Mouse (Mus musculus) gastrocnemius, postnatal 10 days (tissue): ENCODE measurements around the gene Alox12. TPM values are rescaled to one million over a fixed set of nuclear protein-coding genes. Genes with fewer than 3 reads are reported as not detected.

Experiments used
- DNase-seq: peaks from one replicate; pipeline ENCODE4 v3.0.0; 2021; ENCODE audit warnings: mixed read lengths
- microRNA-seq, 2 experiments: library from miRNA; unstranded; fragments of <30 nt; microRNA quantifications; one replicate each; pipeline ENCODE4 v1.2.0; 2021
- total RNA-seq, 2 experiments: library from RNA; stranded (reverse); gene quantifications; 2 replicates each; pipeline ENCODE4 v1.2.3; 2021

Gene Alox12
- total RNA-seq, 2 experiments from 2014 or later = 0.94 to 1.7 TPM

DNA sequence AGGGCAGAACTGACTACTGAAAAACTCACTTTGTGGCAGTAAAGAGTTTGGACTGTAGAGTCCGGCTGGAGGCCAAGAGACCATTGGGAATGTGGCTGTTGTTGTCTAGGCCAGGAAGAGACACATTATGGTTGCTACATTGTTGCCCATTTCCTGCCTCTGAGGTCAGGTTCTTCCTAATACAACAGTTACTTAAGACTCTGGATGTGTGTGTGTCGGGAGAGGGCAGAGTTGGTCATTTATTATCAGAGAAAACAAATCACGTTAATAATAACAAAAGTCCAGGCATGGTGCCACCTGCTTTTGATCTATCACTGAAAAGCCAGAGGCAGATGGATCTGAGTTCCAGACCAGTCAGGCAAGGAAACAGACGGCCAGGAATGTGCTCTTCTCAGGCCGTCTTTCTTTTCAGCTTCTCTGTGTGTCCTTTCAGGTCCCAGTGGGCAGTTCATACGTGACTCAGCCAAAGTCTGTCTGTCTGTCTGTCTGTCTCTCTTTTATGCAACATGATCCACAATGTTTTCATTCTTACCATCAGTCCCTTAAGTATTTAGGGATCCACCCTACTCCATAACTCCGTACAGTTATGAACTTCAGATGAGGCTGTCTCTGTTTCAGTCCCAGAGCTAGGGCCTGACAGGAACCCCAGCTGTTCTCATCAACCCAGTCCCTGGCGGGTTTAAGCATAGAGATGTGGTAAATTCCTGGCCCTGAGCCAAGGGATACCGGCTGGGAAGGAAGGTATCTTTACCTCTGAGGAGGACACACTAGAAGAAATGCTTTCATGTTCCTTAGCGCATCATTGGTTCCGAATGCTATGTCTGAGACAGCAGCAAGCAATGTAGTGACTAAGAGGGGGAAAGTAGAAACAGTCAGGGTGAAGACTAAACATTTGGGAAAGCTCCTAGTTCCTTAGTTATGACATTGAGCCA lies 61.5 kb downstream of the Alox12 start:
- no peak for DNase-seq

- DNase-seq = no peak
Observed at GRCm38 (mm10) chr11:70192157-70192556, 63.0 kb downstream of the Alox12 start.

Small RNA genes lying within 50 kb of the gene (microRNA-seq; reads per million reads assigned to microRNA genes)
- 749 to 2,934 reads per million in 2 experiments for gene Mir195a
- gene Mir497 = 0 reads per million in 2 experiments
- gene Mir497b = 0 reads per million in 2 experiments

Other genes starting within 250 kb of the Alox12 start
- gene Acadvl, start 239.9 kb downstream of the Alox12 start, total RNA-seq = 100 to 1,000 TPM; 217 to 254 TPM
- gene Dlg4, start 238.4 kb downstream of the Alox12 start, total RNA-seq = 10 to 100 TPM; 16.5 to 28.7 TPM
- under 1 TPM in 1 of 2 experiments, not detected in 1; 0.29 TPM for gene Asgr1, start 201.3 kb downstream of the Alox12 start, total RNA-seq
- gene Asgr2, start 162.7 kb downstream of the Alox12 start, total RNA-seq = under 1 TPM in 1 of 2 experiments, not detected in 1; 0.32 TPM
- 1 to 10 TPM; 3.2 to 4.0 TPM for gene Mgl2, start 125.0 kb downstream of the Alox12 start, total RNA-seq
- 1 to 10 TPM; 5.1 to 5.8 TPM for gene Clec10a, start 99.2 kb downstream of the Alox12 start, total RNA-seq
- gene Slc16a11, start 42.6 kb downstream of the Alox12 start, total RNA-seq = under 1 TPM in 1 of 2 experiments, not detected in 1; 0.63 TPM
- gene Slc16a13, start 34.3 kb downstream of the Alox12 start, total RNA-seq = 1 to 10 TPM; 1.1 to 3.7 TPM
- gene Bcl6b, start 25.6 kb downstream of the Alox12 start, total RNA-seq = 10 to 100 TPM; 12.6 to 21.5 TPM
- gene 0610010K14Rik, start 17.4 kb downstream of the Alox12 start, total RNA-seq = 10 to 100 TPM; 46.0 to 51.4 TPM
- 1 to 10 TPM; 2.8 to 3.8 TPM for gene Gm21988, start 15.5 kb downstream of the Alox12 start, total RNA-seq
- gene Rnasek, start 15.5 kb downstream of the Alox12 start, total RNA-seq = 10 to 100 TPM; 91.1 to 93.0 TPM
- gene Alox12e, start 67.3 kb upstream of the Alox12 start, total RNA-seq = not detected
- gene Alox15, start 96.7 kb upstream of the Alox12 start, total RNA-seq = under 1 TPM in 1 of 2 experiments, not detected in 1; 0.52 TPM
- 10 to 100 TPM; 20.2 to 21.4 TPM for gene Pelp1, start 154.7 kb upstream of the Alox12 start, total RNA-seq
- gene Arrb2, start 177.3 kb upstream of the Alox12 start, total RNA-seq = 10 to 100 TPM; 11.0 TPM
- 10 to 100 TPM in 1 of 2 experiments, 1 to 10 TPM in 1; 7.6 to 11.0 TPM for gene Med11, start 196.6 kb upstream of the Alox12 start, total RNA-seq
- gene Zmynd15, start 204.1 kb upstream of the Alox12 start, total RNA-seq = 1 to 10 TPM in 1 of 2 experiments, under 1 TPM in 1; 0.52 to 1.6 TPM
- 1 to 10 TPM; 3.4 to 5.1 TPM for gene Cxcl16, start 204.6 kb upstream of the Alox12 start, total RNA-seq
- not detected for gene Tm4sf5, start 249.9 kb upstream of the Alox12 start, total RNA-seq